Comparison of ENCODE assay signal across 8 mouse cellular contexts in the genomic region with DNA sequence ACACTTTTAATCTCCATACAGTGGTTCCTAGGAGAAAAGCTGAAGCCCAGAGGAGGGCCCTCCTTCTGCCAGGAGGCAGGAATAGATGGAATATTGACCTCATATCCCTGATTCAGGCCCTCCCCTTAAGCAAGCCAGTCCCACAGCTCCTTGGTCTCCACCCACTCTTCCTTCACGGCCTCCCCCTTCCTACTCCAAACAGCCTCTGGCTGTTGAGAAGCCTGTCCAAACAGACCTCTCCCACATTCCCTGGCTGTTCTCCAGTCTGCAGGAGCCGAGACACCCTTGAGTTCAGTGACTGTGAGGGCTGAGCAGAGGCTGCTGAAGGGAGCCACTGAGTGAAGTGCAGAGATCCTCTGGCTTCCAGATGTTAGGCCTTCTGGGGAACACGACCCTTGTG. TPM values are rescaled to one million over a fixed set of nuclear protein-coding genes. Genes with fewer than 3 reads are reported as not detected.
A peak's percentile ranks its signal among the peaks of the same experiment; 100 is the strongest.
DNase-seq lines count a peak whose midpoint lies in the region; ATAC-seq lines count a peak whose summit lies in the region.
"Had no signal": no experiment of that assay in that cellular context is flagged by ENCODE, and none has a peak within 500 bp of the region (broad histone marks: within the 10 kb centered on the region; RNA-seq: fewer than 3 reads in every experiment).

A gene (plus strand): TSS at position 194 of the 400 bp plus-strand sequence.

- 20% methylated on average over 3 of the region's 3 CpGs for WGBS in heart, embryonic 12.5 days
- WGBS in stomach, embryonic 14.5 days, result 22% methylated on average over 3 of the region's 3 CpGs

- H3K27ac ChIP-seq in heart, embryonic 12.5 days (ENCODE audit: poor library complexity, severe bottlenecking), result peak within 1 kb of the TSS; percentile 90
- peak within 1 kb of the TSS; percentile 36; the same call in 1 of the 2 replicates for H3K27ac ChIP-seq in stomach, embryonic 14.5 days (ENCODE audit: low read length)
- H3K27ac ChIP-seq: midbrain, embryonic 12.5 days had no signal

- H3K9me3 ChIP-seq in heart, embryonic 12.5 days (replicated peaks), result no peaks in the 10 kb centered on the region
- no peaks in the 10 kb centered on the region for H3K9me3 ChIP-seq in stomach, embryonic 14.5 days (ENCODE audit: control insufficient read depth, low read depth, low read length)
- H3K9me3 ChIP-seq: midbrain, embryonic 12.5 days had no signal

- ATAC-seq in heart, embryonic 12.5 days (ENCODE audit: insufficient number of reproducible peaks, low FRiP score), result peak; percentile 58
- ATAC-seq in stomach, embryonic 14.5 days (ENCODE audit: insufficient number of reproducible peaks, insufficient read depth, low FRiP score, low read depth), result peak; percentile 81; the same call in 1 of the 2 replicates
- no peak for ATAC-seq in CD4-positive, CD25-positive, alpha-beta regulatory T cell, adult 4 months

- H3K36me3 ChIP-seq in heart, embryonic 12.5 days, result no peaks in the 10 kb centered on the region
- H3K36me3 ChIP-seq in stomach, embryonic 14.5 days (ENCODE audit: control insufficient read depth, insufficient read depth, low read length), result no peaks in the 10 kb centered on the region
- H3K36me3 ChIP-seq: midbrain, embryonic 12.5 days had no signal

- H3K27me3 ChIP-seq in heart, embryonic 12.5 days (replicated peaks), result no peaks in the 10 kb centered on the region
- H3K27me3 ChIP-seq in stomach, embryonic 14.5 days (ENCODE audit: control insufficient read depth, insufficient read depth, low read length), result no peaks in the 10 kb centered on the region
- H3K27me3 ChIP-seq: midbrain, embryonic 12.5 days had no signal

- peak; percentile 52 for DNase-seq in Muller cell, postnatal 12 days (ENCODE audit: inconsistent ontology term)
- peak; percentile 60 to 73 for DNase-seq in adrenal gland, postnatal 36 days
- DNase-seq in kidney, postnatal 4 days, result peak; percentile 76 to 84
- no peak for DNase-seq in cerebellum, adult 8-10 months

- no peak within 1 kb of the TSS for H3K4me3 ChIP-seq in heart, embryonic 12.5 days
- no peak within 1 kb of the TSS for H3K4me3 ChIP-seq in stomach, embryonic 14.5 days (ENCODE audit: low read depth, low read length)
- H3K4me3 ChIP-seq: midbrain, embryonic 12.5 days had no signal

- peak within 1 kb of the TSS; percentile 30 for H3K4me2 ChIP-seq in heart, embryonic 12.5 days
- no peak within 1 kb of the TSS for H3K4me2 ChIP-seq in stomach, embryonic 14.5 days (replicated peaks; ENCODE audit: low read depth, low read length)
- H3K4me2 ChIP-seq: midbrain, embryonic 12.5 days had no signal

- H3K9ac ChIP-seq in heart, embryonic 12.5 days, result peak within 1 kb of the TSS; percentile 33
- no peak within 1 kb of the TSS for H3K9ac ChIP-seq in stomach, embryonic 14.5 days (replicated peaks; ENCODE audit: low read depth, low read length)
- H3K9ac ChIP-seq: midbrain, embryonic 12.5 days had no signal

- H3K4me1 ChIP-seq in heart, embryonic 12.5 days (replicated peaks), result peaks cover 58% of the 10 kb centered on the region
- H3K4me1 ChIP-seq in stomach, embryonic 14.5 days (ENCODE audit: control insufficient read depth, insufficient read depth, low read length), result peaks cover 32% of the 10 kb centered on the region
- H3K4me1 ChIP-seq: midbrain, embryonic 12.5 days had no signal

RNA-seq across cellular contexts. Expression of the gene that starts here (rescaled TPM):
- 1 to 10 TPM; 2.3 to 3.9 TPM for total RNA-seq in adrenal gland, postnatal 36 days (2021)
- 0.96 and 1.0 TPM in 2 replicates for polyA plus RNA-seq in heart, embryonic 12.5 days (2016; fragmentation: Nextera tagmentation; extraction: Ambion mirVana)
- 0.46 and 0.78 TPM in 2 replicates for polyA plus RNA-seq in stomach, embryonic 14.5 days (2014; fragmentation: Nextera tagmentation; extraction: Ambion mirVana)
- polyA plus RNA-seq in CD4-positive, CD25-positive, alpha-beta regulatory T cell, adult 4 months (2017; shearing (Covaris generic)), result not detected

Comparison
In these comparisons a context has a peak if more than half of its experiments do, and no peak if none do; other contexts are left out.
1. Peak in ATAC-seq and H3K27ac ChIP-seq in stomach, embryonic 14.5 days; RNA of the gene not detected or under 1 TPM.